Mouse (Mus musculus) thymus, postnatal 25 days (tissue): Measurements from ENCODE around the gene Fkbp10.

ENCODE experiments used
- DNase-seq: peaks from one replicate; pipeline ENCODE4 v3.0.0; 2022

The Fkbp10 gene

GRCm38 (mm10) chr11:100472935-100473295 lies 57.4 kb downstream of the Fkbp10 start:
- DNase-seq, result no peak
